Mouse (Mus musculus): ENCODE results near the gene Fam120a.
A peak's percentile ranks its signal among the peaks of the same experiment; 100 is the strongest.

Gene Fam120a

DNA sequence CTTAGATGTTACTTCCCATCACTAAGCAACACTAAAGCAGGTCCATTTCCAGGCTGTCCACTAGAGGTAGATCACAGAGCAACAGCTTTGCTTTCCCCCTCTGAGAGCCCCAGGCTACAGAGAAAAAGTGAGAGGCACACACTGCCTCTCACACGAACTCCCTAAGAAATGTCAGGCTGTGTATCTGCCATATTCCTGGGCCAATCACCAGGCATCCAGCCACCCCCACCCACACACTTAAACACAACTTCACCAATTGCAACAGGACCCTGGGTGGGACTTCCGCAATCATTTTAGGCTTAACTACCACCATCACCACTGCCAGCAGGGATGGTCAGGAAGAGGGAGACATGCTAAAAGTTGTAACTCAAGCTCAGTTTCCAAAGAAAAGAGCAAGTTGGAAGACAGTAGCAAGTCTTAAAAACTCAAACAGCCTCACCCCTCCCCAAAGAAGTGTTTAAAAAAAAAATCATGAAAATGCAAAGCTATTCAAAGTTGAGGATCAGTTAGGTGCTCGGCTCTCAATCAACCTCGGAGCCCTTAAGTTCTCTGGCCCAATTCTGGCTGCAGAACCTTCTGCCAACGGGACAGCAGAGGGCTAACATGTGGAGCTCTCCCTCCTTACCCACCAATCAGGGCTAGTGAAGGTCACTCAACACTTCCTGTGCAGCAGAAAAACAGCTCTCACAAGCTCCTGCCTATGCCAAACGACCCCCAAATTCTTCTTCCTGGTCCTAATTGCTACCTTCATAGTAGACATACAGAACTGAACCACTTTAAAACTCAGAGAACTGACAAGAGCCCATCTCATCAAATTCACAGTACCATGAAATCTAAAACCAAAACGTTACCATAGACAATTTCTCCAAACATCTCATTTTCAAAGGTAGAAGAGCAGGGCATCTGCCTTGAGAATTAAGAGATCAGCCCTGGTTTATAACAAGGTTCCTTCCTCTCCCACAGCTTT lies 2.0 kb downstream of the Fam120a start:
- DNase-seq (ENCODE audit: low read depth): peak; percentile 92

DNA sequence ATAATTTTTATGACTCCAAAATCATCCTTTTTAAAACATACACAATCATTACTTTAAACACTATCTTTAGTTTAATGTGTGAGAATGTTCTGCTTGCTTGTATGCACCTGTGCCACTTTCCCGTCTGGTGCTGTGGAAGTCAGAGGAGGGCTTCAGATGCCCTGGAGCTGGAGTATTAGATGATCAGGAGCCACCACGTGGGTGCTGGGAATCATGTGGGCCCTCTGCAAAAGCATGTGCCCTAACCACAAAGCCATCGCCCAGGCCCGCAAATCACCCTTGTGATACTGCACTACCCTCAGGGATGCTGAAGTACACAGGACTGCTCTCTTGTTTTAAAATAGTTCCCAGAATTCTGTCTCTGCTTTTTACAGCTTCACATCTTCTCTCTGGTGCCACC lies 3.0 kb downstream of the Fam120a start:
- no peak for DNase-seq (ENCODE audit: low read depth)

DNA sequence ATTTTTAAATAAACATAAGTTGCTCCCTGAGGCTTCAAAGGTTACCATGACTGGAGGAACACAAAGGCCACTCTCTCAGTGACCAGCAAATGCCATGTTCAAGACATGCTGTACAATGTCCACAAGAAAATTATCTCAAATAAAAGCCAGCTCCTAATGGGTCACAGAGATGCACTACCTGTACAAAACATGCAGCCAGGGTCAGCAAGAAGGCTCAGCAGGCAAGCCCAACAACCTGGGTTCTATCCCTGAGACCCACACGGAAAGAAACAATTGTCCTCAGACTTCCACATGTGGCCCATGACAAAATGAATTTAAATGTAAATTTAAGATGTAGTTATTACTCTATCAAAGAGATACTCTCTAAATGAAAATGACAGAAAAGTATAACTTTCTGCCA lies 4.7 kb downstream of the Fam120a start:
- DNase-seq (ENCODE audit: low read depth): no peak

GRCm38 (mm10) chr13:48962519-48962918 lies 5.3 kb downstream of the Fam120a start:
- DNase-seq (ENCODE audit: low read depth): no peak

- no peak for DNase-seq (ENCODE audit: low read depth)
Measured at GRCm38 (mm10) chr13:48958608-48959007, 9.2 kb downstream of the Fam120a start.

DNA sequence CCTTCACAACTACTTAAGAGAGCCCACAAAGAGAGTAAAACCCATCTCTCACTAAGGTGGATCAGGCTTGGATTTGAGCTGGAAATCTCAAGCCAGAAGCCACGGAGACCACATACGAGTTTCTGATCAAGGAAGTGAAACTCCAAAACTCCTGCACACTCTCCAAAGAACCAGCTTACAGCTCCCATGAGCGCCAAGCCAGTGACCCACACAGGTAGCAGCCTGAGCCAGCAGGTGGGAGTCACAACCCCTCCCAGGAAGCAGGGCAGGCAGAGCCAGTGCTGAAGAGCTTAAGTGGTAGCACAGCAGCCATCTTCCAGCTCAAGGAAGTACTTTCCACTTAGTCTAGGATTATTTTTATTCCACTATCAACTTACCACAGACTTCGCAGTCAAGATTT lies 13.0 kb downstream of the Fam120a start:
- DNase-seq (ENCODE audit: low read depth): no peak

- no peak for DNase-seq (ENCODE audit: low read depth)
Measured at GRCm38 (mm10) chr13:48950600-48951241, 17.1 kb downstream of the Fam120a start.

GRCm38 (mm10) chr13:48948951-48949350 lies 18.9 kb downstream of the Fam120a start:
- no peak for DNase-seq (ENCODE audit: low read depth)

DNA sequence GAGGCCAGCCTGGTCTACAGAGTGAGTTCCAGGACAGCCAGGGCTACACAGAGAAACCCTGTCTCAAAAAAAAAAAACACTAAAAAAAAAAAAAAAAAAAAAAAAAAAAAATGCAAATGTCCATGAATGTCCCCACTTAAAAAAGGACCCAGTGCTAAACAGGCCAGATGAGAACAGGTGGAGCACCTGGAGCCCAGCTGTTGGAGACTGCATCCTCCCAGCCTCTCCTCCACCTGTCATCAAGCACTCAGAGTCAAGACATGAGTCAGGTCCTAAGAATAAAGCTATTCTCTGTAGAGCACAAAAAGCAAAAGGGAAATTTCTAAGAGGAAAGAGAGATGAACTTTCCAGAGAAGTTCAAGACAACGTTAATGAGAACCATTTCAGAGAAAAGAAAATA lies 23.2 kb downstream of the Fam120a start:
- no peak for DNase-seq (ENCODE audit: low read depth)

DNA sequence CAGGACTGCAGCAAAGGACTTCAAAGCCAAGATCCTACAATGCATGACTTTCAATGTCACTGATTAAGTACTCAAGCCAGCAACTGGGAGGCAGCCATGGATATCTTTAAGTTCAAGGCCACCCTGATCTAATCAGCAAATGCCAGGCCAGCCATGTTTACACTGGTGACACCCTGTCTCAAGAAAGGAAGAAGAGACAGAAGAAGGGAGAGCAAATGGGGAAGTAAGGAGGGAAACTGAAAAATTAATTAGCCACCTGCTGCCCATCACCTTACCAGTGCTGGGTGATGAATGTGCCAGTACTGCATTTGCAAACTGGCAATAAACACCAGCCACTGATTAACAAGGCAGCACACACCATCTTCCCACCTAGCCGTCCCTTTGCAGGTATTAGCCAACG lies 25.3 kb downstream of the Fam120a start:
- DNase-seq (ENCODE audit: low read depth): no peak

DNA sequence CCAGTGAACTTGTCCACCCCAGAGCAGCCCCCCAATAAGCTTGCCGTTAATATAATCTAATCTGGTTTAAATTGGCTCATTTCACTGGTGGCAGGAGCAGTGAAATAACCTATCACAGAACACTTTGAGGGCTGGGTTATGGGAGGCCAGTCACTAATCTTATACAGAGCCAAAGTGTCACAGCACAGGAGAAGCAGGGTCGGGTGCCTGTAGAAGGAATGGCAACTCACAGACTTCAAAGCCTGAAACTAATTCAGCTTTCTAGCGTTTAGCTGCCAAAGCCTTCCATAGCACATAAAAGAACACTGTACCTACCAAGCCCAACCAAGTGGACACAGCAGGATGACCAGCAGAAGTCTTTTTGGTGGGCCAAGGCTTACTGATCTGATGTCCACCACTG lies 26.0 kb downstream of the Fam120a start:
- DNase-seq (ENCODE audit: low read depth): no peak

DNA sequence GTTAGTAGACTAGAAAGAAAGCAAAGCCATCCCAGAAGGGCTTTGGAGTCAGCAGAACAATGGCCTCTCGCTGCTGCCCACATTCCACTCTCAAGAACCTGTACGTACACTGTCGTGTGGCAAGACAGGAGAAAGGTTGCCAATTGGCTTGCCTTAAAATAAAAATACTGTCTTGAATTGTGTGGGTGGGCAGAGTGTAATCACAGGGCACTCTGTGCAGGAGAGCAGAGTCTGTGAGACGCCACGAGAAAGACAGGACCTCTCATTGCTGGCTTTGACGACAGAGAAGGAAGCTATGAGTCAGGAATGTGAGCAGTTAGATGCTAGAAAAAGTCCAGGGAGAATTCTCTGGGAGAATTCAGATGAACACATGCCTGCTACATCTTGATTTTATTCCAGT lies 33.2 kb downstream of the Fam120a start:
- peak; percentile 39 for DNase-seq (ENCODE audit: low read depth)

DNA sequence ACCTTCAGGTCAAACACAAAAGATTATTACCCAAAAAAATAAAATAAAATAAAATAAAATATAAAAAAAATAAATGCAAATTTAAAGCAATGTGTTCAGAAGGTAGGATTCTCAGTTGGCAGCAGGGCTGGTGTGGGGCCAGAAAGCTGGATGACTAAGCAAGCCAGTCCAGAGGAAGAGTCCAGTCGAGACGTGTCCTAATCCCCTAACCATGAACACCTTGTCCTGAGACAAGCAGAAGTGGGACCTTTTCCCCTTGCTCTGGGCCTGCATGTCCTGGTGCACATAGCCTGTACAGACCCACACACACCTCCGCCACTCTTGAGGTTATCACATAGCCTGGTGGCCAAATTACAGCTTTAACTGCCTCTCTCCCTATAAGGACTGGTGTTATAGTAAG lies 35.1 kb downstream of the Fam120a start:
- DNase-seq (ENCODE audit: low read depth): no peak

GRCm38 (mm10) chr13:48931687-48932086 lies 36.1 kb downstream of the Fam120a start:
- no peak for DNase-seq (ENCODE audit: low read depth)

GRCm38 (mm10) chr13:48931232-48931631 lies 36.6 kb downstream of the Fam120a start:
- no peak for DNase-seq (ENCODE audit: low read depth)

DNA sequence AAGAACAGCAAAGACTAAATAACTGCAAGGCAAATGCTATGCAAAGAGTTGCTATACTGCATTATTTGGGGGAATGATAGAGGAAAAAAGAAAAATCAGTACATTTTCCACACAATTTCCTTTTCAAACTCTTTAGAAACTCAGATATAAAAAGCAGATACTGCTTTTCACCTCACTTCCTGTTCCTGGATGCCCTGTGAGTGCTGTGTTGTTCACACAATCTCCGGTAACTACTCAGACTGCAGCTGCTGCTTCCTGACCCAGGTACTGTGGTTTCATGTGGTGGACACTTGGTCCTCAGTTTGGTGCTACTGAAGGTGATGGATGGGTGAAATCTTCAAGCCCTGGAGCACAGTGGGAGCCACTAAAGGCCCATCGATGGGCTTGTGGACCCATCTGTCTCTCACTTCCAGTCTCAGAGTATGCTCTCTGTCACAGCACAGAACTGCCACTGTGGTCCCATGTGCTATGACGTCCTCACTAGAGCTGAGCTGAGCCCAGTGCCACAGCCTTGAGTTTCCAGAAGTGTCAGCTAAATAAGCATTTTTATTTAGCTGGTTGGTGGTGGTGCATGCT lies 38.2 kb downstream of the Fam120a start:
- DNase-seq (ENCODE audit: low read depth): no peak

GRCm38 (mm10) chr13:48927609-48928008 lies 40.2 kb downstream of the Fam120a start:
- DNase-seq (ENCODE audit: low read depth): no peak

DNA sequence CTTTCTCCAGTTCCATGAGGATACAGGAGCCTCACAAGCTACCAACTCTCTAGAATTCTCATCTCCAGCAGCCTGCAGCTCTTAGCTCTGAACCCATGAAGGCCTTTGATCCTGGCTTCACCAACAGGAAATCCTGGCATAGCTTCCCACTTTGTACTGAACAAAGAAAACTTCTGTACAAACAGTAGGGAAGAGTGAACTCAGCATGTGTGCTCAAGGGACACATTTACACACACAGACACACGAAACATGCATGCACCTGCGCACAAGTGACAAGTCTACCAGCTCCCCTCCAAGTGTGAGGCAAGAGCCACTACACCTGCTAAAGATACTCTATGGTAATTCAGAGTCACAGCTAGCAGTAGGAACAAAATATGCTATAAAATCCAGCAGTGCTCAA lies 45.1 kb downstream of the Fam120a start:
- DNase-seq (ENCODE audit: low read depth): no peak

DNA sequence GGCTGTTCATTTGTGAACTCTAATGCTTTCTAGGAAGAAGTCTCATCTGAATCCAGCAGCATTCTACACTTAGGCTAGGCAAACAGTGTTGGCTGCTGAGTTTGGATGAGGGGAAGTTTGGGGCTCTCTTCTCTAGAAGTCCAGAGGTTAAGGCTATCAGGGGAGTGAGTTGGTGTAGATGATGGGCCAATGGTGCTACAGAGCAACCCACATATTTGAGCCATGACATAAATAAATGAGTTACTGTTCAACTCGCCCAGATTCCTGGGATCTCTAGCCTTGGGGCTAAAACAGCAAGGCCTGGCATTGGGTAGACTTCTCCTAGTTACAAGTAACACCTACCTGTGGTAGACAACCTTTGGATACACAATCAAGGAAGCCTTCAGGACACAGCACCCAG lies 46.6 kb downstream of the Fam120a start:
- DNase-seq (ENCODE audit: low read depth): no peak

DNA sequence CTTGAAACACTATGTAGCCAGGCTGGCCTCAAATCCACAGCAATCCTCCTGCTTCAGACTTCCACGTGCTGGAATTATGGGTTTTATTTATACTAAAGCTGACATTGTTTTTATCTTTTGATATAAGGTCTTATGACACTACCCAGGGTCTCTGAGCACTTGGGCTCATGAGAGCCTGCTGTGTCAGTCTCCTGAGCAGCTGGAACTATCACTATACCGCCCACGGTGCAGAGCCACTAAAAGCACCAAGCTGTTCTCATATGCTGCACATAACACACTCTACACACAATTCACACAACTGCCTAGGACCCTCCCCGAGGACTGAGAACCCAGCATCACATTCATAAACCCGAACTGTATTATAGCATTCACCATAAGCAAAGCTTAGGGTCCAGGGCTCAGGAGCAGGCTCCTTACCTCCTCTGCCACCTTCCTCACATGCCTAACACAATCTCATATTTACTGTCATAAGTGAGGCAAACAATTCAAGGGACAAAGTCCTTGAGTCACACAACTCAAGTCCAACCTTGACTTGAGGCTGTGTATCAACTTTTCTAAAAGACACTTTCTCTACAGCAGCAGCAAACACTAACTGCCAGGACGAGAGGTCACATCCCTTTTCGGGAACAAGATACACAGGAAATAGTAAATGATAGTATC lies 47.9 kb downstream of the Fam120a start:
- no peak for DNase-seq (ENCODE audit: low read depth)

- no peak for DNase-seq (ENCODE audit: low read depth)
Measured at GRCm38 (mm10) chr13:48917113-48917599, 50.7 kb downstream of the Fam120a start.

- peak; percentile 51 for DNase-seq (ENCODE audit: low read depth)
Measured at GRCm38 (mm10) chr13:48913680-48914079, 54.1 kb downstream of the Fam120a start.

All from fibroblast of lung, adult 2 months (primary cell).